Mouse (Mus musculus) liver, postnatal 0 days (tissue): Measurements from ENCODE around the gene Proca1.
A peak's percentile ranks its signal among the peaks of the same experiment; 100 is the strongest.

Experiments
- CTCF ChIP-seq: sonication (generic); IDR thresholded peaks from 2 replicates; pipeline ENCODE4 v1.5.1; 2016; ENCODE audit warnings: antibody characterized with exemption, low read depth
- EP300 ChIP-seq: IDR thresholded peaks from 2 replicates; pipeline ENCODE4 v1.6.1; 2016; ENCODE audit warnings: antibody characterized with exemption, low read depth, mild to moderate bottlenecking

DNA sequence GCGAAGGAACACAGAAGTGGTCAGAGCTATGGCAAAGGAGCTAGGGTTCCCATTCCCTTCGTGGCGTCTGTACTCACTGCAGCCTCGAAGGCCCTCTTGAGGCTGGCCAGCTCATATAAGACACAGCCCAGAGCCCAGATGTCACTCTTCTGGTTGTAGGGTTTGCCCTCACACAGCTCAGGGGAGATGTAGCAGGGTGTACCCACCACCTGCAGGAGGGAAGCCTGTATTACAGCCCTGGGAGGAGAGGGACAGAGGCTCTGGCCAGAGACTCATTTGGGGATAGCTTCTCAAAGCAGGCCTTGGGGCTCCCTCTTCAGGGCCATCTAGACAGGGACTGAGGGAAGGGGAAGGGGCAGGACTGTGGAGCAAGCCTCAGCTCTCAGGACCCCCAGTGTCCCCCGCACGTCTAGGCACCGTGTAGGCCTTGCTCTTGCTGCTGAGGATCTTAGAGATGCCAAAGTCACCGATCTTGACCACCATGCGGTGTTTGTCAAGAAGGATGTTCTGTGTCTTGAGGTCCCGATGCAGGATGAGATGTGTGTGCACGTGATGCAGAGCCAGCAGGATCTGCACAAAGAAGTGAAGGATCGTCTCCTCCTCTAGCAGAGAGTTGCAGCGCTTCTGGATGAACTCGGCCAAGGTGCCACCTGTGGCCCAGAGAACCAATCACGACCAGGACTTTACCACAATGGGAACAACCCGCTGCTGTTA is 21.0 kb upstream of the Proca1 start:
- TF ChIP-seq CTCF (peak; percentile 61), EP300 (no peak)
